Mouse (Mus musculus) thymus, adult 2 months (tissue): ENCODE measurements at regions not wholly inside any gene's neighbourhood (a gene's known extent, or its start where the extent isn't known, plus 50 kb on each side); places are given as distances from the start of the nearest gene placed in this dataset.

Experiments
- CTCF ChIP-seq: fragments of 200-500 bp; IDR thresholded peaks from 2 replicates; pipeline ENCODE4 v1.5.1; 2012; ENCODE audit warnings: mild to moderate bottlenecking, control low read depth, low read length, moderate library complexity, borderline replicate concordance; ENCODE audit not compliant: control insufficient read depth, poor library complexity, insufficient read depth; ENCODE audit errors: extremely low read depth
- POLR2A ChIP-seq: fragments of 200-500 bp; IDR thresholded peaks from 2 replicates; pipeline ENCODE4 v1.6.1; 2012; ENCODE audit warnings: mild to moderate bottlenecking, low read length, control low read depth, moderate library complexity; ENCODE audit not compliant: control insufficient read depth, poor library complexity, insufficient read depth; ENCODE audit errors: extremely low read depth

- TF ChIP-seq CTCF (no peak), POLR2A (no peak)
These were observed 69.0 kb upstream of the Myom1 start for GRCm38 (mm10) chr17:70933122-70934050.
